Mouse (Mus musculus) kidney, postnatal 36 days (tissue): ENCODE results near the gene Klf15.

Experiments
- DNase-seq, 2 experiments: peaks; one replicate each; pipeline ENCODE4 v3.0.0; 2021 to 2022; ENCODE audit warnings: mixed read lengths in 2 of 2

Gene Klf15

GRCm38 (mm10) chr6:90494155-90494554 lies 31.8 kb downstream of the Klf15 start:
- peak in 1 of 2 experiments; percentile 28 for DNase-seq

- peak; percentile 42 to 43 for DNase-seq
Measured at GRCm38 (mm10) chr6:90494566-90494965, 32.2 kb downstream of the Klf15 start.

- DNase-seq = no peak
Measured at GRCm38 (mm10) chr6:90495282-90495912, 33.0 kb downstream of the Klf15 start.

- no peak for DNase-seq
Measured at GRCm38 (mm10) chr6:90496217-90496616, 33.8 kb downstream of the Klf15 start.

- no peak for DNase-seq
Measured at GRCm38 (mm10) chr6:90499509-90499908, 37.1 kb downstream of the Klf15 start.

- no peak for DNase-seq
Measured at GRCm38 (mm10) chr6:90501222-90501940, 39.0 kb downstream of the Klf15 start.

DNA sequence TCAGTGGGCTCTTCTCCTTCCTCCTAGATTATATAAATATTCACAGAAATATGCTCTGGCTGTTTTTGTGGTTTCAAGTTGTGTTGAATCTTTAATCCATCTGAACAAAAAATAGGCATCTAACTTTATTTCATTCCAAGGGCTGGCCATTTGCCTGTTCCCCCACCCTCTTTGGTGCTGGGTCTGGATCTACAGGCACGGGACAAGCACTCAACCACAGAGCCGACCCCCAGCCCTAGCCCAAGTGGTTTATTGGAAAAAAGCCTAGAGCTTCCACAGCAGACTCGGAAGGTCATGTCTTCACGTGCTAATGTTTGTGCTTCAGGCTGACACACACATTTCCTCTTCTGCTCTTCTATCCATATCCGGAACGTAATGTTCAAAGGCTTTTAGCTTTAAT lies 43.5 kb downstream of the Klf15 start:
- peak; percentile 71 to 89 for DNase-seq

GRCm38 (mm10) chr6:90506673-90507311 lies 44.4 kb downstream of the Klf15 start:
- peak; percentile 97 for DNase-seq

DNA sequence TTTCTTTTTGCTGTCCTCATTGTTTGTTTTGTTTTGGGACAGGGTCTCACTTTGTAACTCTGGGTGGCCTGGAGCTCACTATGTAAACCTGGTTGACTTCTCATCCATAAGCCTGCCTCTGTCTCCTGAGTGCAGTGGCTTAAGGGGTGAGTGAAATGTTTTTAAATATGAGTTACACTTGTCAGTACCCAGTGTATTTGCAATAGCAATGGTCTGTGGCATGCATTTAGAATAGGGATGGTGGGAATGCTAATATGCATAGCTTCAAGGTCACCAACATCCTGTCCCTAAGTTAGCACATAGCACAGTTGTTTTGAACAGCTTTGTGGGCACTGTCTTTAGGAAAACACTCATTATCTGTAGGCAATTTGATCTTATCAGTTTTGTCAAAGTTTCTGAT lies 45.1 kb downstream of the Klf15 start:
- DNase-seq = no peak

- DNase-seq = peak; percentile 95 to 98
Measured at GRCm38 (mm10) chr6:90508197-90508624, 45.8 kb downstream of the Klf15 start.

- peak; percentile 95 to 97 for DNase-seq
Measured at GRCm38 (mm10) chr6:90509085-90509484, 46.7 kb downstream of the Klf15 start.

- no peak for DNase-seq
Measured at GRCm38 (mm10) chr6:90512416-90512815, 50.0 kb downstream of the Klf15 start.

DNA sequence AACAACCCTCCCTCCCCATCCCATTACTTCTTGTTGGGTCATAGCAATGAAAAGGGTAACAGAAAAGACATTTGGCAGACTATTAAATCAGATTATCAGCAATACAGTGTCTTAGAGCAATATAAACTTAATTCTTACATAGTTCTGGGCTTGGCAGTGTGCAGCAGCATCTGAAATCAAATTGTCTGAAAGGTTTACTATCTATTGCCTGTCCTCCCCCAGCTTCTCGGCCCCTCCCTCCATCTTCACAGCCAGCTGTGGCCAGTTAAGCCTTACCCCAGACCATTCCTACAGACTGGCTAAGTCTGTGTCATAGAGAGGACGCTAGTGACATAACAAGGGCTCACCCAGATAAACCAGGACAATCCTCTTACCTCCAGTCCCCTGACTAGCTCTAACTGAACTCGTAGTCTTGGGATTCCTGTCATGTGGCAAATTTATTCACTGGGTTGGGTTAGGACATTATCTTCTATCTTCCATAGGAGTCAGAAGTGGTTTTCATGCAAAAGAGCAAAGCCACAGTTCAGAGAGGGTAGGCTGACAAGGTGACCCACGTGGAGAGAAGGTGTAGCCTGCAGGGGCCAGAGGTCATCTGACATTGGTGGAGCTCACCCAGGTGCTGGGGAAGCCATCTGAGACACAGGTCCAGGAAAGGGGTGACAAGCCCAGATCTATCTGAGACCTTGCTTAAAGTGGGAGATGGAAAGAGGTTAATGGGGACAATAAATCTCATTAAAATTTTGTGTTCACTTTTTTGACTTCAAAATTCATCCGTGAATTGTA lies 50.9 kb downstream of the Klf15 start:
- no peak for DNase-seq

DNA sequence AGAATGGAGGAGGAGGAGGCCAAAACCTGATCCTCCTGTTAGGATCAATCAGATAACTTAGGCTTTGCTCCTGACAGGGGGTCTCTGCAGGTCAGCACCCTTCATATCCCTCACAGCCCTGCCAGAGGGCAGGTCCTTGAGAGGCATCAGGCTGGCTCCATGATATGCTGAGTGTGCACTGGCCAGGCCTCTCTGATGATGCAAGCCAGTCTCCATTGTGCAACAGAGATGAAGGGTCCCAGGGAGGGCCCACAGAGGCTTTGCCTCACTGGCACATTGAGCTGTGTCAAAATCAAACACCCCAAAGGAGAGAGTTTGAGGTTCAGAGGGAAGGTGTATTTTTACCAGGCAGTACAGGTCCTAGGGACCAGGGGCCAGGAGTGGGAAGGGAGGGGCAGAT lies 52.0 kb downstream of the Klf15 start:
- peak in 1 of 2 experiments; percentile 40 for DNase-seq

DNA sequence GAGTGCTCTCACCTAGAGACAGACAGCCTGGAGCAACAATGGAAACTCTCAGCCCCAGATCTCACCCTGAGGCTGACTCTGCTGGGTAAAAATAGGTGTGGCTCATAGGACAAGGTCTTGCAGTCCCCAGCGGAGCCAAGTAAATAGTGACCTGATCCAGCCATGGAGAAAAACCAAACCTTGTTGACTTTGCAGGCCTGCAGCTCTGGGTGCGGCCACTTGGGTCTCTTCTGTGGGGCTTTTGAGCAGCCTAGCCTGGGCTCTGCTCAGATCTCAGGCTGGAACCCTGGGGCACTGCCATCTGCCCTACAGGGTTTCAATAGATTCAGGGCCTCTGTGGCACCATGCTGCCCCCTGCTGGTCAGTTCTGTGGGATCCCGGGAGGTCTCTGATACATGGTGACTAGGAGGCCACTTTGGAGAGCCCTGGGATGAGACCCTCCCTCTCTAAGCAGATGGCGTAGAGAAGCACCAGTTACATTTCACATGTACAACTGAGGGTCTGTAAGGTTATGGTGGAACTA lies 52.6 kb downstream of the Klf15 start:
- peak; percentile 91 to 96 for DNase-seq

- no peak for DNase-seq
Measured at GRCm38 (mm10) chr6:90518892-90519291, 56.5 kb downstream of the Klf15 start.

GRCm38 (mm10) chr6:90519375-90519774 lies 57.0 kb downstream of the Klf15 start:
- no peak for DNase-seq
